Mouse (Mus musculus): ENCODE measurements around the gene Tbr1.
A peak's percentile ranks its signal among the peaks of the same experiment; 100 is the strongest.

The Tbr1 gene

GRCm38 (mm10) chr2:61802656-61803251, at the start of gene Tbr1:
TSS of gene Tbr1 (plus strand) at chr2:61802930.
- DNase-seq (ENCODE audit: low spot score) = peak; percentile 41

GRCm38 (mm10) chr2:61754989-61755388, 47.7 kb upstream of the Tbr1 start:
- no peak for DNase-seq (ENCODE audit: low spot score)

- no peak for DNase-seq (ENCODE audit: low spot score)
Observed at GRCm38 (mm10) chr2:61759234-61759855, 43.4 kb upstream of the Tbr1 start.

GRCm38 (mm10) chr2:61760044-61760443, 42.7 kb upstream of the Tbr1 start:
- no peak for DNase-seq (ENCODE audit: low spot score)

GRCm38 (mm10) chr2:61764470-61765105, 38.1 kb upstream of the Tbr1 start:
- no peak for DNase-seq (ENCODE audit: low spot score)

GRCm38 (mm10) chr2:61765526-61765925, 37.2 kb upstream of the Tbr1 start:
- no peak for DNase-seq (ENCODE audit: low spot score)

GRCm38 (mm10) chr2:61780794-61781193, 21.9 kb upstream of the Tbr1 start:
- no peak for DNase-seq (ENCODE audit: low spot score)

- DNase-seq (ENCODE audit: low spot score) = no peak
Observed at GRCm38 (mm10) chr2:61794960-61795359, 7.8 kb upstream of the Tbr1 start.

- no peak for DNase-seq (ENCODE audit: low spot score)
Observed at GRCm38 (mm10) chr2:61798048-61798447, 4.7 kb upstream of the Tbr1 start.

GRCm38 (mm10) chr2:61803443-61804367, 975 bp downstream of the Tbr1 start:
- peak; percentile 49 for DNase-seq (ENCODE audit: low spot score)

GRCm38 (mm10) chr2:61804382-61804840, 1.7 kb downstream of the Tbr1 start:
- DNase-seq (ENCODE audit: low spot score) = peak; percentile 52

- peak; percentile 61 for DNase-seq (ENCODE audit: low spot score)
Observed at GRCm38 (mm10) chr2:61804841-61805540, 2.3 kb downstream of the Tbr1 start.

GRCm38 (mm10) chr2:61805541-61806345, 3.0 kb downstream of the Tbr1 start:
- peak; percentile 64 for DNase-seq (ENCODE audit: low spot score)

GRCm38 (mm10) chr2:61806346-61806825, 3.7 kb downstream of the Tbr1 start:
- DNase-seq (ENCODE audit: low spot score) = peak; percentile 20

GRCm38 (mm10) chr2:61807151-61807550, 4.4 kb downstream of the Tbr1 start:
- DNase-seq (ENCODE audit: low spot score) = peak; percentile 65

GRCm38 (mm10) chr2:61807781-61808180, 5.1 kb downstream of the Tbr1 start:
- peak; percentile 16 for DNase-seq (ENCODE audit: low spot score)

- DNase-seq (ENCODE audit: low spot score) = peak; percentile 33
Observed at GRCm38 (mm10) chr2:61808776-61809175, 6.0 kb downstream of the Tbr1 start.

- peak; percentile 13 for DNase-seq (ENCODE audit: low spot score)
Observed at GRCm38 (mm10) chr2:61809381-61809780, 6.7 kb downstream of the Tbr1 start.

GRCm38 (mm10) chr2:61810751-61811150, 8.0 kb downstream of the Tbr1 start:
- DNase-seq (ENCODE audit: low spot score) = no peak

GRCm38 (mm10) chr2:61811163-61811506, 8.4 kb downstream of the Tbr1 start:
- DNase-seq (ENCODE audit: low spot score) = no peak

Data from retina, embryonic 14.5 days (tissue).